Mouse (Mus musculus) left cerebral cortex, postnatal 14 days (tissue): Measurements from ENCODE around the gene Kcnq5. TPM values are rescaled to one million over a fixed set of nuclear protein-coding genes. Genes with fewer than 3 reads are reported as not detected.
"Not testable (repeated sequence)": the region's sequence is repeated elsewhere in the genome, so short reads cannot be mapped to it uniquely, and the experiment has no call there.

Experiments used
- DNase-seq, 2 experiments: peaks; one replicate each; pipeline ENCODE4 v3.0.0; 2021 to 2022; ENCODE audit warnings: low spot score in 2 of 2, mixed read lengths in 1 of 2
- intact Hi-C: fragments of 180-260 bp; cut with DNase I; formaldehyde crosslinking; loops from one replicate; pipeline ENCODE4 v1.15.1; 2025
- total RNA-seq, 2 experiments: library from RNA; stranded (reverse); gene quantifications; 2 replicates each; pipeline ENCODE4 v1.2.3; 2021

Kcnq5 gene
- total RNA-seq, 2 experiments from 2014 or later, result 74.6 to 85.6 TPM

- no peak for DNase-seq
- intact Hi-C loops, result no loop called here
Observed at GRCm38 (mm10) chr1:21870889-21871288, 90.9 kb downstream of the Kcnq5 start.

DNA sequence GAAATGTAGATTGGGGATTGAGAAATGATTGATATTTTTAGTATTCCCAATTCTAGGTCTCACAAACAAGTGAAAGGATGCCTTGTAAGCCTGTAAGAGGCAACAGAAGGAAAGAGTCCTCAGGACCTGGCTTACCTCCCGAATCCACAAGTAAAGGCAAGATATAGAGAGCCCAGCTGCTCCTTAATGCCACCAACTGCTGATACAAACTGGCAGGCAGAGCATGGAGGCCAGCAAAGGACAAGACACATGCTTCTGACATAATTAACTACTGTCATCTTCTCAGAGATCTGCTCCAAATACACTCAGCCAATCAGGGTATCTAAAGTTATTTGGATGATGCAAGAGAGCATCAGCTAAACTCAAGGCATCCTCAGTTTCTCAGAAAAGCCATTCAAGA lies 93.3 kb downstream of the Kcnq5 start:
- intact Hi-C loops, result no loop called here

DNA sequence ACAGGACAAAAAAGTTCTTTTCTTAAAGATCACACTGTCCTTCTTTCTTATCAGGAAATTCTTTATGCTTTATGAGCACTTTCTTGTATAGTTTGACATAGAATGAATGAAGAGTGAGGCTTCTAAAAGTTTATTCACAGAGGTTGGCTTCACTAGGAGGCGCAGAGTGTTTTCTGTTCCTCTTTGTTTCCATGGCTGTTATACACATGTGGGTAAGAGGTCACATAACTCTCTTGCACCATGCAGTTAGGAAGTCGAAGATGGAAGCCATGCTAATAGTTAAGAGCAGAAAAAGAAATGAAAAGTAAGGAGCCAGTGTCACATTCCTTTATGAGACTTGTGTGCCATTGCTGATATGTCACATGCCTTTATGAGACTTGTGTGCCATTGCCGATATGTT lies 105.3 kb downstream of the Kcnq5 start:
- intact Hi-C loops, result no loop called here
- no peak for DNase-seq

More for the DNA sequence above, 93.3 kb downstream of the Kcnq5 start:
- peak in 1 of 2 experiments; percentile 10 for DNase-seq

DNA sequence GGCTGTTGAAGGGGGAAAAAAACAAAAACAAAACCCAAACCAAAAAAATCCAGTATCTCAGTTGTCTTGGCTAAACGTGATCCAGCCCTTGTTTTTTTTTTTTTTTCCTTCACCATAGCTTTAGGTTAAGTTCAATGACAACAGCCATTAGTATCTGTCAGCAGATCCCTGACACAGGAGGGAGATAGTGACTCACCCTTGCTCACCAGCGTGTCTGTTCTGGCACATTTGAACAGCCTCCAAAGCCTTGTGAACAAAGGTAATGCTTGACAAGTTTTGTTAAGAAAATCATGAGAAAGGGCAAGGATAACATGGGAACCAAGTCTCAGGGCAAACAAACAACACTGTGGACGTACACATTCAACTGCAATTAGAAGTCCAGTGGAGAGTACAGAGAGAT lies 123.2 kb downstream of the Kcnq5 start:
- intact Hi-C loops, result no loop called here
- DNase-seq, result no peak

DNA sequence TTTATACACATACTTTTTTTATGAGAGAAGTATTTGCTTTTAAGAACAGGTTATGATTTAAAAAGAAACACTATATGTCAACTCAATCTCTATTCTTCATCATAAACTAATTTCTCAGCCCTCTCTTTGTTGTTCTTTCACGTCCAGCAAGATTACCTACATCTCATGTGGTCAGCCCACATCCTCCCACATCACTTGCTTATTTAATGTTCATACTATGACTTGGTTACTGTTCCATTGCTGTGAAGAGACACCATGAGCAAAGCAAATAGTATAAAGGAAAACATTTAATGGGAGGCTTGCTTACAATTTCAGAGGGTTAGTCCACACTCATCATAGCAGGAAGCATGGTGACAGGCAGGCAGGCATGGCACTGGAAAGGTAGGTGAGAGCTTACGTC lies 124.4 kb downstream of the Kcnq5 start:
- no peak for DNase-seq
- intact Hi-C loops, result no loop called here

DNA sequence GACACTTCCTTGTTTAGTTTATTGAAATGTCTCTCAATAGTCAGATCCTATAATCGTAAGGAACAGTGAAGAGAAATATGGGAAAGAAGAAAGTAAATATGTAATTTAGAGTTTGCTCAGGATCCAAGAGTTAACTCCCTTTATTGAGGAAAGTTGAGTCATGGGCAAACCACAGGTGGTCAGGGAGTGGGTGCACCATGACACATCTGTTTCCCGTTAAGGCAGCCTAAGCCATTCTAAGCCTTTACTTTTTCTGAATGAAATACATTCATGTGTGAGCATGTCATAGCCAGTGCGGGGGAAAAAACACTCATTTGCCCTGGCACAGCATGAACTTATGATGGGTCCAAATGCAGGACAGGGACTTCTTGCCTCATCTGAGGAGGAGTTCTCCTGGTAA lies 125.4 kb downstream of the Kcnq5 start:
- intact Hi-C loops, result no loop called here
- DNase-seq, result no peak

GRCm38 (mm10) chr1:21829909-21830455 lies 131.8 kb downstream of the Kcnq5 start:
- peak in 1 of 2 experiments; percentile 3 for DNase-seq
- intact Hi-C loops, result no loop called here

DNA sequence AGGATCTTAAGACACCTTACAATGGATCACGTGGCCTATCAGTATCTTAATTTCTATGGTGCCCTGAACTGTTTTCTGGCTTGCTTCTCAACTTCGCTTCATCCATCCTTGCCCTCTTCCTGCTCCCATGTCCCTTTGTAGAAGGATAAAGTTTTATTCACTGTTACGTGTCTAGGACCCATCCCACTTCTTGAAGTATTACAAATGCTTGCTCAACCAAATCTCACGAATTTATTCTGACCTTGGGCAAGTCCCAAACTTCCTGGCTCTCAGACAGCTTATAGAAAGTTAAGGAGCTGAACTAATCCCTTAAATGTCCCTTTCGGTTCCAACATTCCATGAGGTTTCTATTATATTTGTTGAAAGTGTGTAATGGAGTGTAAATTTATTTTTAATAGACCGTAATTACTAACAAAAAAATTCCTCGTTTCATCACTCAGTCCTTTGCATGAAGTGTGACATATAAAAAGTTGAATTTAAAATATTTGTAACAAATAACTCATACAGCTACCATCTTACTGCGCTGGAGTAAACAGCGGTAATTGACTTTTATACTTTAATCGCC lies 141.6 kb downstream of the Kcnq5 start:
- no peak for DNase-seq
- intact Hi-C loops, result no loop called here

GRCm38 (mm10) chr1:21805064-21805463 lies 156.7 kb downstream of the Kcnq5 start:
- intact Hi-C loops, result no loop called here

DNA sequence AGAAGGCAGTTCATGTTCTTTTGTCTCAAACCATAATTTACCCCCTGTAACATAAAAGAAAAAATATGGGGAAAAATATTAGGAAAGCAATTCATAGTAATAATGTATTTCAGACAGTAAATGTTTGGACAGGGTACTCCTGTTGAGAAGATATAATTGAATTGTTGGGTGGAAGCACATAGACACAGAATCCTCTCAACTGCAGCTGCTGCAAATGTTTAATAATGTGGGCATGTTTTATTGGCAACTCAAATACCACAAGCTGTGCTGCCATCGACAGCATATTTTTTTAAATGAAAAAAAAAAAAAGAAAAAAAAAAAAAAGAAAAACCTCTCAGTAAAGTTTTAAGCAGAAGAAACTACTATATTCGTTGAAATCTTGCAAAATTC lies 157.3 kb downstream of the Kcnq5 start:
- intact Hi-C loops, result no loop called here
- DNase-seq, result no peak

More at GRCm38 (mm10) chr1:21805064-21805463, 156.7 kb downstream of the Kcnq5 start:
- DNase-seq, result peak in 1 of 2 experiments; percentile 16

DNA sequence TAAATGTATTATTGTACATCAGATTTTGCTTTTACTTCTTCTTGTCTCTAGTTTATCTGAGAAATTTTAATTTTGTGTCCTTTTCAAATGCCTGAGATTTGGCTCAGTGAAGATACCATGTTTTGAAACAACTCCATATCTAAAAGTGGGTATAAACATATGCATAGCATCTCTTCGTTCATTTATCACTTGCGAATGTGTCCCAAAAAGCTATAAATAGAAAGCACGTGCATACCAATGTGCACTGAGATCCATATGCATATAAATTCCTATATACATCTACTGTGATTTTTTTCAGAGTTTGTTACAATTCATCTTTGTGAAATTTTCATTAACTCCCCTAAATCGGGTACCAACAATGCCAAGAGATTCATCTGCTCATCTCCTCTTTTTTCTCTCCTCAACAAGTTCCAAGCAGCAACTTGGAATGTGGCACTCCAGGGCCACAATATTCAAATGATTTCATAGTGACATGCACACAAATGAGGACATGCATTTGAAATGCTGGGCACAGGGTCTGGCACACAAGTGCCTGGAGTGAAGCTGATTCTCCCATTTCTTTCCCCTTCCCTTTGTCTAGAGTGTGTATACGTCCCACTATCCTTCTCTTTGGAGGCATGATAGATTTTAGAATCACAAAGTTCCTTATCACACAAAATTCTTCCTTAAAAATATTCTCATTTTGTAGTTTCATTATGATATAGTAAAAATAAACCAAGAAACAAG lies 157.8 kb downstream of the Kcnq5 start:
- intact Hi-C loops, result no loop called here
- DNase-seq, result peak in 1 of 2 experiments; percentile 53

DNA sequence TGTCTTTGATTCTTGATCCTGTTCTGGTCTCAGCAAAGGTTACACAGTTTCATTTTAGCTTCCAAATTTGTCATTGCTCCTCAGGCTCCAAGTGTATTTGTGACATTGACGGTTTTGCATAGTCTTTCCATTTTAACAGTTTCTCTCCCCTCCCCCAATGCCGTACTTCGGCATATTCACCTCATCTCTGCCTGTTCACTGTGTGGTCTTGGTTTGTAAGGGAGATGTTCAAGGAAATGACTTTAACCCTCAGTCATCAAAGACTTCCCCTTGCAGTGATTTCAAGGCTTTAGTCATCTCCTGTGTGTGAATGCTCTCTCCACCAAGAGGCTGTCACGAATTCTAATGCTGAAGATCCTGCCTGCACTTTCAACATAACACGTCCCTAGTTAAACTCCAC lies 181.0 kb downstream of the Kcnq5 start:
- no peak for DNase-seq
- intact Hi-C loops, result no loop called here

- DNase-seq, result no peak
- intact Hi-C loops, result no loop called here
Observed at GRCm38 (mm10) chr1:21777560-21777959, 184.2 kb downstream of the Kcnq5 start.

DNA sequence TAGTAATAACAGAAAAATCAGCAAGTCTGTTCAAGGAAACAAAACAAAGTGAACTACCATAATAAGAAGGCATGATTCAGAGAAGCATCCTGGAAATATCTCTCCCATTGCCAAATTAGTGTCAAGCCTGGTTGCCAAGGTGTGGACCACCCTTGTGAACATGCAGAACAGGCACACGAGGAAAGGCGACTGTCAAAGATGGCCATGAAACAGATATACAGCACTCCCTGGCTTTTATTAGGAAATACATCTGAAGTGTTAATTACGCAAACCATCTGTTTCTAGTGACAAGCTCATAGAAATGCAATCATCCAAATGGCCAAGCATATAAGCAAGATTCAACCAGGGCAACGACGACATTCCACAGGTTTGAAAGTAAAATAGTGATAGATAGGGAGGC lies 187.8 kb downstream of the Kcnq5 start:
- intact Hi-C loops, result no loop called here
- no peak for DNase-seq

DNA sequence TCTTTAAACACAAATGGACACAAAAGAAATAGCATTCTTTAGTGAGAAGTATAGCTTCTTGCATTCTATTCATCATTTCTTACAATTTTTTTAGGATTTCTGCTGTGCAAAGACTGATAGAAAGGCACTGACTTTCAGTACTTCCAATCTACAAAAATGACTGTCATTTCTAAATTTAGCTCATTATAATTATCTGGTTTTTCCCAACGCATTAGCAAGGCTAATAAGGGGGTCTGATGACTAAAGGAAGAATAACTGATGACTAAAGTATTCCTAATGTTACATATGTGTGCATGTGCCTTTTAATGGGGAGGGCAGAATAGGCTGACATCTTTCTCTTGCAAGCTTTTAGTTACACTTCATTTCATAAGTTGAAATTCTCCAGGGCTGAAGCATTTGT lies 191.2 kb downstream of the Kcnq5 start:
- intact Hi-C loops, result no loop called here
- DNase-seq, result no peak

GRCm38 (mm10) chr1:21749297-21749696 lies 212.4 kb downstream of the Kcnq5 start:
- intact Hi-C loops, result no loop called here
- no peak for DNase-seq

DNA sequence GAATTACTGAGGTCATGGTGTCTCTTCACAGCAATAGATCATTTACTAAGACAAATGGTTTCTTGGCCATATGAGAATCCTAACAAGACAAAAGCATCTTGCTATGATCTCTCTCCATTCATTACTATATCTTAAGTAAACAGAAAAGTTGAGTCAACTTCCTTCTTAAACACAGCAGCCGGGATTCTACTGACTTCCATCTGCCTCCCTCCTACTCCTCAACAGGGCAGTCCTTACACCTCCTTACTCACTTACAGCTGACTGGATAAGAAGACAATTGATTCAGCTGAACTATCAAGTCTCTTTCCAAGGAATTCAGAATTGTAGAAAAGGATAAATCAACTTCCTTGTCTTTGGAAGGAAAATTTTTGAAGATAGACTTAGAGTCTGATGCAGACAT lies 232.6 kb downstream of the Kcnq5 start:
- intact Hi-C loops, result no loop called here
- no peak for DNase-seq

GRCm38 (mm10) chr1:21723231-21723630 lies 238.5 kb downstream of the Kcnq5 start:
- intact Hi-C loops, result not testable (repeated sequence)

GRCm38 (mm10) chr1:21721246-21721645 lies 240.5 kb downstream of the Kcnq5 start:
- DNase-seq, result no peak
- intact Hi-C loops, result no loop called here

More at GRCm38 (mm10) chr1:21723231-21723630, 238.5 kb downstream of the Kcnq5 start:
- not testable (repeated sequence) for DNase-seq

- DNase-seq, result no peak
- intact Hi-C loops, result no loop called here
Observed at GRCm38 (mm10) chr1:21714816-21715215, 246.9 kb downstream of the Kcnq5 start.

- intact Hi-C loops, result no loop called here
- DNase-seq, result no peak
Observed at GRCm38 (mm10) chr1:21712711-21713110, 249.0 kb downstream of the Kcnq5 start.
